Mouse (Mus musculus) CH12.LX (cell line): ENCODE data around the gene Hps4. TPM values are rescaled to one million over a fixed set of nuclear protein-coding genes. Genes with fewer than 3 reads are reported as not detected.

Experiments
- DNase-seq: peaks from one replicate; pipeline ENCODE4 v3.0.0-alpha.2; 2013; ENCODE audit errors: extremely low read depth
- H3K27ac ChIP-seq: 2 replicates; pipeline ENCODE4 v1.5.1; 2012; ENCODE audit warnings: low read depth, mild to moderate bottlenecking, control low read depth, moderate library complexity; ENCODE audit not compliant: insufficient read depth
- H3K27me3 ChIP-seq: replicated peaks from 2 replicates; pipeline ENCODE3; 2012; ENCODE audit warnings: inconsistent platforms
- H3K36me3 ChIP-seq, 2 experiments: replicated peaks in 1 of 2; 2 replicates each; pipeline versions ENCODE3 to v1.6.1; 2012; ENCODE audit warnings: inconsistent platforms in 1 of 2, low read length in 1 of 2, mild to moderate bottlenecking in 1 of 2, mixed read lengths in 1 of 2, moderate library complexity in 1 of 2; ENCODE audit not compliant: control insufficient read depth in 1 of 2, insufficient read depth in 1 of 2
- H3K4me1 ChIP-seq, 2 experiments: 2 replicates each; pipeline ENCODE4 v1.6.1; 2012; ENCODE audit warnings: inconsistent platforms in 1 of 2, moderate library complexity in 1 of 2; ENCODE audit not compliant: insufficient read depth in 2 of 2, control insufficient read depth in 1 of 2
- H3K4me2 ChIP-seq: 2 replicates; pipeline ENCODE4 v1.6.1; 2012; ENCODE audit warnings: low read depth, mild to moderate bottlenecking, control low read depth; ENCODE audit not compliant: poor library complexity, insufficient read depth, severe bottlenecking
- H3K4me3 ChIP-seq, 3 experiments: fragments of 150-350 bp in 1 of 3; sonication (generic) in 1 of 3; replicated peaks in 1 of 3; 2 replicates each; pipeline versions ENCODE3 to v1.5.1; 2011 to 2012; ENCODE audit warnings: low read depth in 2 of 3, low read length in 2 of 3, mild to moderate bottlenecking in 2 of 3, moderate library complexity in 2 of 3, control low read depth in 1 of 3, improper control_type of control experiment in 1 of 3, inconsistent platforms in 1 of 3, mixed read lengths in 1 of 3; ENCODE audit not compliant: poor library complexity in 1 of 3
- H3K79me2 ChIP-seq: replicated peaks from 2 replicates; pipeline ENCODE4 v1.6.1; 2012; ENCODE audit warnings: mild to moderate bottlenecking, moderate library complexity; ENCODE audit not compliant: control insufficient read depth, poor library complexity, insufficient read depth, severe bottlenecking; ENCODE audit errors: extremely low read depth
- H3K9ac ChIP-seq: 2 replicates; pipeline ENCODE4 v1.6.1; 2012; ENCODE audit warnings: low read depth, mild to moderate bottlenecking, control low read depth, moderate library complexity; ENCODE audit not compliant: insufficient read depth
- H3K9me3 ChIP-seq: replicated peaks from 2 replicates; pipeline ENCODE3; 2012; ENCODE audit warnings: low read length, inconsistent platforms, mixed read lengths
- BHLHE40 ChIP-seq: IDR thresholded peaks from 2 replicates; pipeline ENCODE4 v1.6.1; 2011; ENCODE audit warnings: mild to moderate bottlenecking, low read depth, low read length, improper control_type of control experiment
- CHD2 ChIP-seq: IDR thresholded peaks from 2 replicates; pipeline ENCODE4 v1.6.1; 2011; ENCODE audit warnings: low read length, improper control_type of control experiment
- EP300 ChIP-seq: IDR thresholded peaks from 2 replicates; pipeline ENCODE4 v1.6.1; 2011; ENCODE audit warnings: low read length, improper control_type of control experiment
- HCFC1 ChIP-seq: IDR thresholded peaks from 2 replicates; pipeline ENCODE4 v1.6.1; 2012; ENCODE audit warnings: low read depth, mild to moderate bottlenecking, inconsistent platforms, low read length, improper control_type of control experiment
- IRF4 ChIP-seq: IDR thresholded peaks from 2 replicates; pipeline ENCODE4 v1.6.1; 2014; ENCODE audit warnings: low read depth, mild to moderate bottlenecking, inconsistent platforms, low read length, improper control_type of control experiment
- JUN ChIP-seq: IDR thresholded peaks from 2 replicates; pipeline ENCODE4 v1.6.1; 2011; ENCODE audit warnings: low read depth, mild to moderate bottlenecking, low read length, improper control_type of control experiment, moderate library complexity; ENCODE audit not compliant: insufficient read depth
- JUND ChIP-seq: conservative IDR thresholded peaks from 2 replicates; pipeline ENCODE4 v1.6.1; 2011; ENCODE audit warnings: low read depth, low read length, improper control_type of control experiment
- MAFK ChIP-seq: IDR thresholded peaks from 2 replicates; pipeline ENCODE4 v1.6.1; 2011; ENCODE audit warnings: low read length, improper control_type of control experiment; ENCODE audit not compliant: insufficient replicate concordance
- MYC ChIP-seq: IDR thresholded peaks from 2 replicates; pipeline ENCODE4 v1.6.1; 2011; ENCODE audit warnings: low read depth, mild to moderate bottlenecking, improper control_type of control experiment, low read length
- PAX5 ChIP-seq: IDR thresholded peaks from 2 replicates; pipeline ENCODE4 v1.6.1; 2012; ENCODE audit warnings: low read length, inconsistent platforms, mixed read lengths
- POLR2AphosphoS2 ChIP-seq: IDR thresholded peaks from 2 replicates; pipeline ENCODE4 v1.6.1; 2011; ENCODE audit warnings: low read depth, low read length, improper control_type of control experiment
- SMC3 ChIP-seq: IDR thresholded peaks from 2 replicates; pipeline ENCODE4 v1.6.1; 2011; ENCODE audit warnings: low read depth, low read length, improper control_type of control experiment
- TBP ChIP-seq: conservative IDR thresholded peaks from 2 replicates; pipeline ENCODE4 v1.6.1; 2011; ENCODE audit warnings: low read depth, low read length, improper control_type of control experiment
- USF1 ChIP-seq: IDR thresholded peaks from 2 replicates; pipeline ENCODE4 v1.6.1; 2014; ENCODE audit warnings: low read depth, mild to moderate bottlenecking, inconsistent platforms, low read length, improper control_type of control experiment
- ZKSCAN1 ChIP-seq: IDR thresholded peaks from 2 replicates; pipeline ENCODE4 v1.6.1; 2012; ENCODE audit warnings: low read depth, inconsistent platforms, low read length, improper control_type of control experiment, borderline replicate concordance
- ZMIZ1 ChIP-seq: IDR thresholded peaks from 2 replicates; pipeline ENCODE4 v1.6.1; 2012; ENCODE audit warnings: low read depth, mild to moderate bottlenecking, inconsistent platforms, low read length, improper control_type of control experiment
- ZNF384 ChIP-seq: IDR thresholded peaks from 2 replicates; pipeline ENCODE4 v1.6.1; 2012; ENCODE audit warnings: low read depth, low read length, improper control_type of control experiment, inconsistent platforms
- dilution Hi-C: fragments of 300-500 bp; cut with MboI; formaldehyde crosslinking; loops from 2 replicates; pipeline ENCODE4 v1.14.3; 2020; ENCODE audit warnings: low sequenced_read_pairs; ENCODE audit not compliant: extremely low pct_unique_long_range_greater_than_20kb, extremely low pct_ligation_motif_present
- in situ Hi-C: fragments of 300-500 bp; cut with MboI; formaldehyde crosslinking; loops from 3 replicates; pipeline ENCODE4 v1.14.3; 2019; ENCODE audit warnings: low sequenced_read_pairs, low pct_ligation_motif_present, low pct_unique_long_range_greater_than_20kb, mixed read lengths
- polyA plus RNA-seq: library from polyadenylated mRNA; unstranded; fragments of >175 nt; gene quantifications from 2 replicates; pipeline ENCODE4 v1.2.1, GENCODE M21; 2012; ENCODE audit warnings: low read depth; ENCODE audit not compliant: insufficient read length
- total RNA-seq, 2 experiments: library from RNA; depleted of rRNA; stranded (reverse); fragments of 300-350 nt in 1 of 2; fragments of >200 nt in 1 of 2; gene quantifications; 2 replicates each; pipeline ENCODE4 v1.2.3; 2012 to 2014

The Hps4 gene
- total and polyA plus RNA-seq, 3 experiments = 10.0 to 23.0 (median 18.3) TPM

- Histone ChIP-seq H3K9ac (no peak overlapping the region), H3K36me3 (no peaks in the 10 kb centered on the region), H3K4me2 (no peak overlapping the region), H3K4me3 (no peak overlapping the region), H3K27ac (no peak overlapping the region), H3K79me2 (no peaks in the 10 kb centered on the region), H3K4me1 (no peaks in the 10 kb centered on the region), H3K9me3 (peaks cover 2% of the 10 kb centered on the region), H3K27me3 (peaks cover 29% of the 10 kb centered on the region)
- dilution Hi-C loops = no loop called here
- TF ChIP-seq HCFC1 (no peak), PAX5 (no peak), JUND (no peak), POLR2AphosphoS2 (no peak), MYC (no peak), TBP (no peak), IRF4 (no peak), USF1 (no peak)
- no peak for DNase-seq
- in situ Hi-C loops = no loop called here
These were observed 73.8 kb downstream of the Hps4 start for GRCm38 (mm10) chr5:112416673-112417072.

DNA sequence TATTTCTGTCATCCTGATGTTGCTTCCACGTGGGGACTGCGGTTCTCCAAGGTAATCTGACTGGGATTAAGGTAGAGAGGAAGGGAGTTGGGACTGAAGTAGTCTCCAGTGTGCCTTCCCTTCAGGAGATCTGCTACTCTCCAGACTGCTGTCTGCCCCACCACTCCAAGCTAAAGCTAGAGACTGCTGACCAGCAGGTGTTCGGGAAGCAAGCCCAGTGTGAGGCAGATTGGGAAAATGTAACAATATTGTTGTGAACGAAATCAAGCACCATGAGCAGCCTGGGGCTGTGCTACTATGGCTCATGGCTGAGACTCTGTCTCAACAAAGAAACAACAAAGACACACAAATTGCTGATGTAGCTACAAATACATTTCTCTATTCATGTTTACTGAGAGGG is 75.1 kb downstream of the Hps4 start:
- in situ Hi-C loops = no loop called here
- dilution Hi-C loops = no loop called here
- H3K79me2 ChIP-seq = no peaks in the 10 kb centered on the region
- no peak overlapping the region for H3K27ac ChIP-seq
- H3K27me3 ChIP-seq = peaks cover 31% of the 10 kb centered on the region
- H3K9me3 ChIP-seq = peaks cover 2% of the 10 kb centered on the region
- H3K9ac ChIP-seq = no peak overlapping the region
- H3K36me3 ChIP-seq = no peaks in the 10 kb centered on the region
- TF ChIP-seq MAFK = no peak
- TF ChIP-seq ZKSCAN1 = no peak
- TF ChIP-seq ZNF384 = no peak
- no peak for TF ChIP-seq CHD2
- TF ChIP-seq SMC3 = no peak
- no peak for TF ChIP-seq BHLHE40
- no peak for TF ChIP-seq JUN
- no peak for TF ChIP-seq EP300
- TF ChIP-seq USF1 = no peak
- TF ChIP-seq ZMIZ1 = no peak
- DNase-seq = no peak
- H3K4me3 ChIP-seq = no peak overlapping the region
- H3K4me1 ChIP-seq = no peaks in the 10 kb centered on the region
- H3K4me2 ChIP-seq = no peak overlapping the region
